Mouse (Mus musculus): ENCODE measurements around the gene Mb21d2.

Gene Mb21d2

GRCm38 (mm10) chr16:28899161-28899540 is 30.3 kb downstream of the Mb21d2 start:
- DNase-seq (ENCODE audit: low read depth), result no peak

GRCm38 (mm10) chr16:28898509-28899160 is 30.8 kb downstream of the Mb21d2 start:
- DNase-seq (ENCODE audit: low read depth), result no peak

GRCm38 (mm10) chr16:28896571-28896970 is 32.9 kb downstream of the Mb21d2 start:
- no peak for DNase-seq (ENCODE audit: low read depth)

GRCm38 (mm10) chr16:28894872-28895271 is 34.6 kb downstream of the Mb21d2 start:
- DNase-seq (ENCODE audit: low read depth), result no peak

- DNase-seq (ENCODE audit: low read depth), result no peak
Measured at GRCm38 (mm10) chr16:28893266-28893665, 36.2 kb downstream of the Mb21d2 start.

- DNase-seq (ENCODE audit: low read depth), result no peak
Measured at GRCm38 (mm10) chr16:28886201-28886745, 43.2 kb downstream of the Mb21d2 start.

GRCm38 (mm10) chr16:28885474-28885873 is 44.0 kb downstream of the Mb21d2 start:
- DNase-seq (ENCODE audit: low read depth), result no peak

- no peak for DNase-seq (ENCODE audit: low read depth)
Measured at GRCm38 (mm10) chr16:28884661-28885060, 44.8 kb downstream of the Mb21d2 start.

GRCm38 (mm10) chr16:28883649-28884048 is 45.8 kb downstream of the Mb21d2 start:
- no peak for DNase-seq (ENCODE audit: low read depth)

GRCm38 (mm10) chr16:28882687-28883428 is 46.6 kb downstream of the Mb21d2 start:
- DNase-seq (ENCODE audit: low read depth), result no peak

GRCm38 (mm10) chr16:28881787-28882186 is 47.7 kb downstream of the Mb21d2 start:
- DNase-seq (ENCODE audit: low read depth), result no peak

- no peak for DNase-seq (ENCODE audit: low read depth)
Measured at GRCm38 (mm10) chr16:28880756-28881155, 48.7 kb downstream of the Mb21d2 start.

GRCm38 (mm10) chr16:28880307-28880681 is 49.2 kb downstream of the Mb21d2 start:
- no peak for DNase-seq (ENCODE audit: low read depth)

GRCm38 (mm10) chr16:28879636-28880306 is 49.7 kb downstream of the Mb21d2 start:
- no peak for DNase-seq (ENCODE audit: low read depth)

GRCm38 (mm10) chr16:28877162-28877662 is 52.3 kb downstream of the Mb21d2 start:
- DNase-seq (ENCODE audit: low read depth), result no peak

GRCm38 (mm10) chr16:28873404-28873895 is 56.0 kb downstream of the Mb21d2 start:
- no peak for DNase-seq (ENCODE audit: low read depth)

- DNase-seq (ENCODE audit: low read depth), result no peak
Measured at GRCm38 (mm10) chr16:28870860-28871259, 58.6 kb downstream of the Mb21d2 start.

GRCm38 (mm10) chr16:28870456-28870855 is 59.0 kb downstream of the Mb21d2 start:
- DNase-seq (ENCODE audit: low read depth), result no peak

GRCm38 (mm10) chr16:28868864-28869263 is 60.6 kb downstream of the Mb21d2 start:
- no peak for DNase-seq (ENCODE audit: low read depth)

- no peak for DNase-seq (ENCODE audit: low read depth)
Measured at GRCm38 (mm10) chr16:28866584-28867295, 62.7 kb downstream of the Mb21d2 start.

- DNase-seq (ENCODE audit: low read depth), result no peak
Measured at GRCm38 (mm10) chr16:28863616-28864015, 65.9 kb downstream of the Mb21d2 start.

- DNase-seq (ENCODE audit: low read depth), result no peak
Measured at GRCm38 (mm10) chr16:28862093-28862492, 67.4 kb downstream of the Mb21d2 start.
